Mouse (Mus musculus) liver, adult (tissue): ENCODE results near the gene Ahdc1.

Experiments used
- GATA4 ChIP-seq: IDR thresholded peaks from 2 replicates; pipeline ENCODE4 v1.6.1; 2014; ENCODE audit warnings: mild to moderate bottlenecking, low read length; ENCODE audit not compliant: insufficient replicate concordance

Gene Ahdc1

DNA sequence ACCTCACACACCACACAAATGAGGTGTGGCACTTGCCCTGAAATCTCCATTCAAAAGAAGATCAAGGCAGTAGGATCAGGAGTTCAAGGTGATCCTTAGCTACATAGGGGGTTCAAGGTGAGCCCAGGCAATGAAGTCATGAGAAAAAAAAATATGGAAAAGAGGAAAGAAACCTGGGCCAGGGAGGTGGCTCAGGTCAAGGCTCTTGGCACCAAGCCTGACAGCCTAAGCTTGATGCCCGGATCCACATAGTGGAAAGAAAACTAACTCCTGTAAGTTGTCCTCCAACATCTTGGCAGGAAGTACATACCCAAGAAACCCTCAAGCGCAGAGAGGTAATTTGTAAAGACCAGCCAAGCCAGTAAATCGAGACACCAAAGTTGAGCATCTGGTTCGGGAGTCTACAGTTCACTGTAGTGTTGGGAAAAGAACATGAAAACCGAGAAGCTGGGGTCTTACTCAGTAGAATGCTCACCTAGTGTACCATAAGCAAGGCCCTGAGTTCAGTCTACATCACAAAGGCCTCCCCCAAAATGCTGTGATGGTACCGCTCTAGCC lies 71.2 kb downstream of the Ahdc1 start:
- TF ChIP-seq GATA4, result no peak

GRCm38 (mm10) chr4:133083991-133084861 lies 73.2 kb downstream of the Ahdc1 start:
- TF ChIP-seq GATA4, result no peak

DNA sequence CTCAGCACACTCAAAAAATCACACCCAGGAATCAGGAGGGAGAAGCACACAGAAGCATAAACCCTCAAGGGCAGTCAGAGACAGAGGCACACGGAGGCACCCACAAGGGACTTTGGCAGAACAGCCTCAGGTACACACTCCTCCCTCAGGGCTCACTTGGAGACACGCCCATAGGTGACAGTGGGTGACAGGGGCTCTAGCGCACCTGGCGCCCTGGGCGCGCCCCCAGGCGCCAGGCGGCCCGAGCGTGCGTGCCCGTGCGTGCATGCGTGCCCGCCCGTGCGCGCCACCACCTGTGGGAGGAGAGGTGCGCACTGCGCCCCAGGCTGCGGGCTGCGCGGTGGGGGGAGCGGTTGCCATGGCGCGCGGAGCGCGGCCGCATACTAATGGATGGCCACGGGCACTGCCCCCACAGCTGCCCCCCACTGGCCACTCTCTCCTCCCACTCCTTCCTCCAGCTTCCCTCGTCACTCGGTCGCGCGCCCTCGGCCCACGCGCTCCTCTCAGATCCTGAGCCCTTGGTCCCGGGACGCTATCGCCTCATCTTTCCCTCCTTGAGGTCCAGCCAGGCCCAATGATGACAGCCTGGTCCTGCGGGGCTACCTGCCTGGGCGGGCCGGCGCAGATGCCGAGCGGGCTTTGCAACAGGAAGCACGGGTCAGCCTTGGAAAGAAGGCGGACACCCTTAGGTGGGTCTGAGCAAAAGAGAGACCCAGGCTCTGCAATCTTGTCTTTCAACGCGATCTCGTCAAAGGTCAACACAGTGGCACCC lies 74.1 kb downstream of the Ahdc1 start:
- TF ChIP-seq GATA4, result no peak

DNA sequence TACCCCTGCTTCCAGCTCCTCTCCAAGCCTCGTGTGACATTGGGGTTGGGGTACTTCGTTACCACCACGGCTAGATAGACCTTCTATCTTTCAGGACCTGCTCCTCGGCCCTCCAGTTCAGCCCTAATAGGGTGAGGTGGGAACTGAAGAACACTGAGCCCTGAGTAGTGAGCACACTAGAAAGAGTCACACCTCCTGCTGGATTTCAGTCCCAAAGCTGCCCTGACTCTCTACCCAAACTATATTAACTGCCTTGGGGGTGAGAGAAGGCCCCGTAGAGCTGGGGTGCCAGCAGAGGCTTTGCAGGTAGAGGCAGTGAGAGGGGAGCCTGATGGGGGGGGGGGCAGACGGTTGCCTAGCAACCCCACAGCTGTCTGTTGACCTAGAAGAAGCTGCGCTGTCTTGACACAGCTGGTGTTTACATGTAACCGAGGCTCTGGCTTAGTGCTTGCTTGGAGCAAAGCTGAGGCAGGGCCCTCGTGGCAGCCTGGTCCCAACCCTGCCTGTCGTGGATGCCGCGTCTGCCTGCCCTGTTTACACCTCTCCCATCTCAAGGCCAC lies 74.8 kb downstream of the Ahdc1 start:
- no peak for TF ChIP-seq GATA4

- no peak for TF ChIP-seq GATA4
Observed at GRCm38 (mm10) chr4:133087177-133087714, 76.2 kb downstream of the Ahdc1 start.

DNA sequence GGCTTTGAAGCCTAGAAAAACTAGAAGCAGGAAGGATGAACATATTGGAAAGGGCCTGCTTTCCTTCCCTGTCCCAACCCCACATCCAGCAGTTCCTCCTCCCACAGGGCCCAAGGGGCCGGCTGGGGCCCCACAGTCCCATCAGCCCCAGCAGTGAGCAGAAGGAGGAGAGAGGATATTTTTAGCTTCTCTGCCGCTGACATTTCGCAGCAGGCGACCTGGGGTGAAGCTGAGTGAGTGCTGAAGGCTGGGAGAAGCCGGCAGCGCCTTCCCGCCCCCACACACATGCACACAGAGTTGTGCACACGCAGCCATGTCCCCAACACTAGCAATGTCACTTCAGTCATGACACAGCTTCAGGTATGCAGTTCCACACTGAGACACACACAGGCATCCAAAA lies 76.8 kb downstream of the Ahdc1 start:
- no peak for TF ChIP-seq GATA4

DNA sequence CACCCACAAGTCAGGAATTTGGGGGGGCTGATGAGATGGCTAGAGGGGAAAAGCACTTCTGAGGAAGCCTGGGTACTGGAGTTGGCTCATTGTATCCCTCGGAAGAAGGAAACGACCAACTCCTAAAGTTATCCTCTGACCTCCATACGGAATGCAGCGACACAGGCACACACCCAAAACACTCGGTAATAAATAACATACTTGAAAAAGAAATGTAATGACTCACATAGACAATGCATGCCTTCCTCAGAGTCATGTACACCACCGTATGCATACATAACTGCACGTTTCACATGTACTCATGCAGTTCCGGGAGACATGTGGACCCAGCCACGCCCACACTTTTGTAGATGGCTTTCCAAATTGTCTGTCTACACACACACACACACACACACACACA lies 78.3 kb downstream of the Ahdc1 start:
- TF ChIP-seq GATA4, result no peak

GRCm38 (mm10) chr4:133089802-133090201 lies 78.7 kb downstream of the Ahdc1 start:
- no peak for TF ChIP-seq GATA4

DNA sequence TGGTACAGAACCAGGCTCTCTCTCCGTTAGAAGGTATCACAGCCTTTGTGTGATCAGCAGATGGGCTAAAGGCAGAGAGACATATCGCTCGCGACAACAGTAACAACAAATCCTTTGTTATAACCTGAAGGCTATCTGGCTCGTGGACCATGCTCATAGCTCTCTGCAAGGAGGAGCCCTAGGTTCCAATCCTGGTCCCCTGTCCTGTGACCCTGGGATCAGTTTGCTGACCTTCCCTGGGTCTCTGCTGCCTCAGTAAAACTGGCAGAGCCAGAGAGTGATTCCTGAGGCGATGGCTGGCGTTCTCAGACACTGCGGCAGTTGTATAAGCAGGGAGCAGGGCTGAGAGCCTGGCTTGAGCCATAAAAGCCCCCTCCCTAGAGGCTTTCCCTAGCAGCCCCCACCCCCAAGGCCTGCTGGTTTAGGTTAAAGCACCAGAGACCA lies 79.2 kb downstream of the Ahdc1 start:
- TF ChIP-seq GATA4, result no peak

DNA sequence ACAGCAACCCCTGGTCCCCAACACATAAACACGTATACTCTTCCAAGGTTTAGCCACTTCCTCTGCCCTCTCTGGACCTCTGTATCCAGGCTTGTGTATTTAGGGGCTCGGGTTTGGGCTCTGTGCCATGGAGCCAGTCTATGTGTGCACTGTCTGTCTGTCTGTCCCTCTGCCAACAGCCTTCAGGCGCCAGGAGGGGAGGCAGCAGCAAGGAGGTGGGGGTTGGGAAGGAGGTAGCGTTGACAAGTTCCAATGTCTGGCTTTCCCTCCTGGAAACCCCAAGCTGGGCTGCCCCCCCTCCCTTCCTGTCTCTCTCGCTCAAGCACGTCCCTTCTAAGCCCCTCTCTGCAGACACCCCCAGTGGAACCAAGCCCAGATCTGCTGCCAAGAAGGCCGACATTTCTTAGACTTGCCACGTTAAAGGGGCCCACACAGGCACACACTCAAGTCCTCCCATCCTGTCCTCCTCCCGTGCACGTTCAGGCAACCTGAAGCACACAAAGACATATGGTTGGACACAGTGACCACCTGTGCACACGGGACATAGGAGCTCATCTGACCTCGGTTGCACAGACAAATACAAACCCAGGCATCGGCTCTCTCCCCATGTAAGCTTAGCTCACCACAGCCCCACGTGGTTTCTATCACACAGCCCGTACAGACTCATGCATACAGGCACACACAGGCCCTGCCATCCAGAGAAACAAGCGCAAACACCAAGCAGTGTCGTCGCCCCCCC lies 79.8 kb downstream of the Ahdc1 start:
- TF ChIP-seq GATA4, result no peak

GRCm38 (mm10) chr4:133091459-133091785 lies 80.4 kb downstream of the Ahdc1 start:
- TF ChIP-seq GATA4, result no peak

- TF ChIP-seq GATA4, result no peak
Observed at GRCm38 (mm10) chr4:133092453-133092901, 81.4 kb downstream of the Ahdc1 start.

GRCm38 (mm10) chr4:133093056-133093455 lies 82.0 kb downstream of the Ahdc1 start:
- TF ChIP-seq GATA4, result no peak

DNA sequence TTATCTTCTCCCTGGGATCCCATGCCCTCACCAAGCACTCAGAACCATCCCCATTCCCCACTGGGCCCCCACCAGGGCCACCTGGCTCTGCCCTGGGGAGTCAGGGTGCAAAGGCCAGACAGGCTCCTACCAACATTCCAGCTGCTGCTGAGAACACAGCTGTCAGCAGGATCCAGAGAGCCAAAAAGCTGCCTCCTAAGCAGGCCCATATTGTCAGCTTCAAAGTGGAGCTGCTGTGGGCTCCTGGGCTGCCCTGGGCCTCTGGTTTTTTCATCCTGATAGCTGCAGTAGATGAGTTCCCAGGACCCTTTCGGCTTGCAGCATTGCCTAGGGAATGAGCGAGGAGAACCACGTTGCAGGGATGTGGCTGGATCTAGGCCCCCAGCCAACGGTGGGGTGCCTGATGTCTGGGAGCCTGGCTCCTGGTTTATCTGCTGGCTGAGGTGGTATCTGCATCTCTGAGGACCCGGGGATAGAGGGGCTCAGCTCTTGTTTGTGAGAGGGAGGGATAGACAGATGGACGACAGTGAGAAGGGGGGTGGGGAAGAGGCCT lies 82.5 kb downstream of the Ahdc1 start:
- TF ChIP-seq GATA4, result no peak
